Mouse (Mus musculus) cerebellum, adult 11-12 months (tissue): ENCODE results near the gene Hdac9.
"Not testable (repeated sequence)": the region's sequence is repeated elsewhere in the genome, so short reads cannot be mapped to it uniquely, and the experiment has no call there.

Source experiments
- DNase-seq: peaks from one replicate; pipeline ENCODE4 v3.0.0; 2022

The Hdac9 gene

DNA sequence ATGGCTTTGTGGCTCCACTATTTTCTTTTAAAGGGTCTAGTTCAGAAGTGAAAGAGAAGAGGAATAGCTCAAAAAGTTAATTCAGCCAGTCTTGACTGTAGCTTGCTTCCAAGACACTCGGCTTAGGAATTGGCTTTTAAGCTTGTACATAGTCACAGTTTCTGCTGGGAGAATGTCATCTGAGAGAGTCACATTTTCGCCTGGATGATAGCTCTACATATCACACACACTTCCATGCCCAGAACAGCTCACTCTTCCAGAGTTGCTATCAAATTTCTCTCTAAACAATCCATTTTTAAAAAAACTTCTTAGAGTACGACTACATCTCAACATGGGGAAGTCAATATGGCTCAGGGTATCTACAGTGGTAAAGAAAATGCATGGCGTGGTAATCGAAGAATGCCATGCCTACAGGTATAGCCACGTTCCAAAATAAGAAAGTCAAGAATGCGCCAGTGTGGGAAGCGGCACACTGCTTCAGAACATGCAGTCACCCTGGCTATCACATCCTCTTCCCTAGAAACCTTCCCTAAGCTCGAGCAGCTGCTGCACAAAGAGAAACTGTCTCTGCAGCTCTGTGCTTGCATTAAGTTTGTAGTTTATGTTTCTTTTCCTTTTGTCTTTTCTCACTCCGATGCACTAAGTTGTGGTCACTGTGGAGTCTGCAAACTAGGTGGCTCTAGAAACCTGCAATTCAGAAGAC lies 443.8 kb downstream of the Hdac9 start:
- no peak for DNase-seq

DNA sequence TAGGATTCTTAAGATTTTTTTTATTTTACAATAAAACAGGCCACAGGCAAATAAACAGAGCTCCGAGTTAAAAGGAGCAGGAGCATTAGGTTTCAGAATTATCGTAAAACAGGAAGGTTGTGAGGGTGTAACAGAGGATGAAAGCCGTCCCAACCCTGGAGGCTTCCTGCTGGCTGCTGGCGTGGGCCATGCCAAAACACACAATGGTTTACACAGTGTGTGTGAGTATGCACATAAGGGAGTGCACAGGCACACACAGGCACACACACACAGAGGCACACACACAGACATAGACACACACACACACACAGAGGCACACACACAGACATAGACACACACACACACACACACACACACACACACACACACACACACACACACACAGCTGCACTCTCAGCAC lies 444.4 kb downstream of the Hdac9 start:
- no peak for DNase-seq

DNA sequence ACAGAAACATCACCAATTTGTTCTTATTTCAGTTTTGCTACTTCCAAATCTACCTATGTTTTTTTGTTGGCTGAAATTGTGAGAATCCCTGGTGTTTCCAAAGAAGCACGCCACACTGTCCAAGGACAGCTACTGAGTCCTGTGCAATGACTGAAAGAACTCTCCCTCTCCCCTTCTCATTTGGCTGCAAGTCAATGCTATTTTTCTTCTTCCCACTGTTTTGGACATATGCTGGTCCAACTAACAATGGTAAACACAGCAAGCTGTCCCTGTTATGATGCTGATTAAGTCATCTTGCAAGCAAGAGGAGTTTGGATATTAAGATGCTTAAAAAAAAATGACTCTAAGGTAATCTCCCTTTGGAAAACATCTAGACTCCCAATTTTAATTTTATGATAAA lies 455.2 kb downstream of the Hdac9 start:
- peak; percentile 12 for DNase-seq

DNA sequence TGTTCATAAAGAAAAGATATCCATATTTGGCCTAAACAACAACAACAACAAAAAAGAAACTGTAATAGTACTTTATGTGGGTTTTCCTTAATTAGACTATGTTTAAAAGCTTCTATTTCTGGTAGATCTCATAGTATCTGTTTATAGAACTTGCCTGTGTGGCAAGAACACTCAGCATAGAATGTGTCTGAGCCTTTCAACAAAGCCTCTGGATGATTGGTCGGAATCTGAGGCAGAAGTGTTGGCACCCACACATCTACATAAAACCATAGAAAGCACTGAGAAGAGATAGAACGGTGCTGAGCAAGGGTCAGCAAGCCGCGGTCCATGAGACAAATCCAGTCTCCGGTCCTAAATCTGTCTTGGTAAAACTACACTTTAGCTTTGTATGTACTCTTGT lies 464.3 kb downstream of the Hdac9 start:
- DNase-seq: no peak

DNA sequence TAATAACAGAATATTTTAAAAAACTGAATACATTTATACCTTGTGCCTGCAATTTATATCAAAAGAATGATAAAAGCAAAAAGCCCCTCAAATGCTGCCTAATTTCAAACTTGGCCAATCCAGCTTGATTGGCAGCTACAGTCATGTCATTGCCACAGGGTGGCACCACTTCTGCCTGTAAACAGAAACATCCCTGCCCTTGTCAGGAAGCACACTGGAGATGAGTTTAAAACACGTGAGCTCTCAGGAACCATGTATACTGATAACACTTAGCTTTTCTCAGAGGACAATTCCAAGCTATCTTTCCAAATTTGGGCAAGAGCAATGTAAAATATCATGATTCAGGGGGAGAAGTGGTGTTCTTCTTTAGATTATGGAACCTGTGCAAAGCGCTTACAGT lies 465.7 kb downstream of the Hdac9 start:
- no peak for DNase-seq

DNA sequence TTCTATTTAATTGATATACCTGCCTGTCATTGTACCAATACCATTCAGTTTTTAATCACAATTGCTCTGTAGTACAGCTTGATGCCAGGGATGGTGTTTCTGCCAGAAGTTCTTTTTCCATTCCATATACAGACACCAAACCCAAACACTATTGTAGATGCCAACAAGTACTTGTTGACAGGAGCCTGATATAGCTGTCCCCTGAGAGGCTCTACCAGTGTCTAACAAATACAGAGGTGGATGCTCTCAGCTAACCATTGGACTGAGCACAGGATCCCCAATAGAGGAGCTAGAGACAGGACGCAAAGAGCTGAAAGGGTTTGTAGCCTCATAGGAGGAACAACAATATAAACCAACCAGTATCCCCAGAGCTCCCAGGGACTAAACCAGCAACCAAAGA lies 472.2 kb downstream of the Hdac9 start:
- not testable (repeated sequence) for DNase-seq

DNA sequence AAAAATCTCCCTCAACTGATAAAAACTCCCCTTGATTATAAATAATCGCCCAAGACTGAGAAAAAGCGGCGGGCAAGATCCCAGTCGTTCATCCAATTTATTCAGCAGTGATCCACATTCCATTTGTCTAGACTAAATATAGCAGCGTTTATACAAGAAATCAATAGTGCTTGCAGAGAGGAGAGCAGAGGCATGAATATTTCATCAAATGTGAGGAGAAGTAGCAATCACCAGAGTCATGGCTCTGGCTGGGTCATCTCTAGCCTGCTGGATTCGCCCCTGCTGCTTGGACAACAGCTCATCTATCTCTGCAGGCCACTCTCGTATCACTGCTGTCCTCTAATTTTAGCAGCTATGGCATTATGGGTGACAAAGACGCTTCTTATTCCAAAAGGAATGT lies 476.0 kb downstream of the Hdac9 start:
- DNase-seq: no peak

DNA sequence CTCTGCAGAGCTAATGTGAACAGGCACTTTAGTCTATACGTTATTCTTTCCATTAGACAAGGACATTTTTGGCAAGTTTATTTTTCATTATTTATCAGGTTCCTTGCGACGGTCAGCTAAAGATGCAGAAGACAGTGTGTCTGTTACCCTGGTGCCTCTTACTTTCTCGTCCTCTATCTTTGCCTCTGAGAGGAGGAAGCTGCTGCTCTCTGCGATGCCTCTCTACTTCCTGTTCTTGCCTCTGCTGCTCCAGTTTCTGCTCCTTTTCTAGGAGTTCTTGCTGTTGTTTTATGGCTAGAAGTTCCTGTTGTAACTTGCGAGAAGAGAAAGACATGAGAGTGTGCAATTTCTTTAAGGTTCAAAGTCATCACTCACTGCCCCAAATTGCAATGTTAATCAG lies 484.0 kb downstream of the Hdac9 start:
- DNase-seq: no peak

DNA sequence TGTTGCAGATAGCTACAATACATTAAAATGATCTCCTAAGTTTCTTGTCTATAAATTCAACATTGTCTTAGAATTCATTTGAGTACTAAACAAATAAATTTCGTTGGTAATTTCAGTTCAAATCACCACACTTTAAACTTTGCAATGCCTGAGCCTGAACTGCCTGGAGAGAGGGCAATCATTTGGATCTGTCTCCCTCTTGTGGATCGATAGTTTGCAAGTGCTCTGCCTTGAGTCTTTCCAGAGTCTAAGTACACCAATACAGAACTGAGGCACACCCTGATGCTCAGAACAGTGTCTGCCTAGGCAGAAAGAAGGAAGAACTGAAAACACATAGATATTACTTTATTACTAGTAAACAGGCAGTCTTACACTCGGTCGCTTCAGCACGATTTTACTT lies 484.4 kb downstream of the Hdac9 start:
- DNase-seq: no peak

DNA sequence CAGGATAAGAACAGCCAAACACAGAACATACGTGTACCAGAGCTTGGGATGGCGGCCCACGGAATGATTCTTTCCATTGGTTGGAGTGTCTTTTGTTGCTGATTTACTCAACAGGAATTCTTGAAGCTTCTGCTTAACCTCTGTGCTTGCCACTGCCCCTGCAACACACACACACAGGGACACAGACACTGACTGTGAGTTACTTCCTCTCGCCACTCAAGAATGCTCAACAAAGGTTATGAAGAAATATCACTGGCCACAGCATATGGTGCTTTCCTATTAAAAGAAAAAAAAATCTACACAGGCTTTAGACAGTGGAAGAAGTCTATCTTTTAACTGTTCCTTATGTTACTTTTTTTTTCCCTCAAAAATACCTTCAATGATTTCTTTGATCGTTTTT lies 485.1 kb downstream of the Hdac9 start:
- no peak for DNase-seq

DNA sequence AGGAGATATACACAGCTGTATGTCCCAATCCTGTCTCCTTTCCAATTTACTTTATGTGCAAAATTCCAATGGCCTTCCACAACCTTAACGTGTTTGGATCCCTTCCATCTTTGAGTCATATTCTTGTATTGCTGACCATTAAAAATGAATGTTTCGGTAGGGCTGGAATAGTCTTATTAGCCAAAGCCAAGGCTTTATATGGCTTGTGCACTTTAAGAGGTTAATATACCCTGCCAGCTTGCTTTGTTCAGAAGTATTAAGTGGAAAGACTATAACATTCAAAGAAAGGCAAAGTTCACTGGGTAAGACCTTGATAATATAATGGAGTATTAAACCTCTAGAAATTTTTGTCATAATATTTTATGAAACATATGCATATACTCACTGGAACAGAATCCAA lies 491.4 kb downstream of the Hdac9 start:
- DNase-seq: no peak

DNA sequence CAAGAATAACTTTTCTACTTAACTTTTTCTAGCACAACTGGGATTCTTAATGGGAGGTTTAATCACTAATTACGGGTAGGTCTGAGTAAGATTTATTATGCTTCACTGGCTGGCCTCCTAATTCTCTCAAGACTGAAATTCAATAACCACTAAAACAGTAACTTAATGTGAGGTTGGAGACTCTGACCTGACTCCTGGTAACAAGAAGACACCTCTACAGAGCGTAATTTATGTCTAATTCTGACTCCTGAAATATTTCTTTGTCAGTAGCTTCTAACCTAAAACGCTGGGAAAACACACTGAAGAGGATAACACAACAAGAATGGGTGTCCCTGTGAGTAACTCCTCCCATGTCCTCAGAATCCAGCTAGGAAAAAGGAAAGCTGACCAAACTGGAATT lies 508.8 kb downstream of the Hdac9 start:
- DNase-seq: no peak

DNA sequence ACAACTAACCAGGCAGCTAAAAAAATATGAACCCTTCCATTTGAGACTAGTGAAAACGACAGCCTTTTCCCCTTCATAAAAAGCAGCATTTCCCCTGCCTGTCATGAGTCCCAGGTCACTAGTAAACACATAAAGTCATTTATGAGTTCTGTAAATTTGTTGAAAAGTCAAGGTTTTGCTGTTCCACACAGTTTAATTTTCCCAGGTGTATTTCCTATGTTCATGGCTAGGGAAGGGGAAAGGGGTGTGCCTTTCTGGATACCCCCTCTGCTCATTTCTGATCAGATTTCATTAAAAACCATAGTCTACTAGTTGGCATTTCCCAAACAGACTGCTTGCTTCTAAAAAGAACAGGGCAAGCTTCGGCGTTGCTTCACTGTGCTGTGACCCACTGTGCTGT lies 509.8 kb downstream of the Hdac9 start:
- DNase-seq: no peak

DNA sequence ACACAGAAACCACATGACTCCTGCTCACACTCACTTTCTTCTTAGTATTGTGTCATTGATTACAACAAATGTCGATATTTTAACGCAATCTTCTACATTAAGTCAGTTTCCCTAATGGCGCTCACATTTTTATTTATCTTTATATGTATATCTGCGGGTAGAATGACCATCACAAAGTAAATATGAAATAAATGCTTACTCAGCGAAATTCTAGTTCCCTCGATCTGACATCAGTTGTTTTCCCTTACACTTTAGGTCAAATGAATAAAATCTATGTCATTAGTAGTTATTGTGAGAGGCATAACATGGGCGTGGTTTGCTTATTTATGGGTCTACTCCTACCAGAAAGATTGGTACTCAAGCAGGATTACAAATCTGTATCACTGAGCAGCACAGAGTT lies 514.8 kb downstream of the Hdac9 start:
- no peak for DNase-seq

DNA sequence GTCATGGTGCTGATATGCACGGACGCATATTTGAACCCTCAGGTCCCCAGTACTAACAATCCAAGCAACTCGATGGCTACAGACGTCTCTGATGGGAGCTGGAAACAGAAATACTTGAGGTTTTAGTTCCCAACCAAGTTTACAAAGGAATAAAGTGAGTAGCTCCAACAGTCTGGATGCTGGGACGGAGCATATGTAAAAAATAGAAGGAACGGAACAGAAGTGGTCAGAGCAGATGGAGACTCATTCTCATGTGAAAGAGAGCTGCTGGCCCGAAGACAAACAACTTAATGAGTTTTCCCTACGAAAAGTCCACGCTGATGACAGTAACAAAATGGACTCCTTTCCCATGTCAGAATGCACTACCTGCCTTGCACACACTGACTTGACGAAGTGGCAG lies 518.3 kb downstream of the Hdac9 start:
- no peak for DNase-seq

DNA sequence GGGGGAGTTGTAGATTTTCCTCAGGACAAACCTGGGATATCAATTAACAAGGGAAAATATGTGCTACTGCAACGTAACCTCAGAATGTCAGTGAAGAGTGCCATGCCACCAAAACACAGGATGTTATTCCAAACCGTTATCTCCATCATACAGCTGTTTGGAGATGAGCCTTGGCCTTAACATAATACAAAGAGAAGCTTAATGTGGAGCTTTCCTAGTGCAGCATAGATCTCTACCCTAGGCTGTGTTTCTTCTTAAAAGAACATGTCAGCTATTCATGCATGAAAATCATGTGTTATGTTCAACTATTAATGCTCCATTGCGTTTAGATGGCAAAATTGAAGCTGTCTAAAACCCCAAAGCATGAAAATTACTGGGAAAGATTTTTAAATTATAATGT lies 522.6 kb downstream of the Hdac9 start:
- no peak for DNase-seq

DNA sequence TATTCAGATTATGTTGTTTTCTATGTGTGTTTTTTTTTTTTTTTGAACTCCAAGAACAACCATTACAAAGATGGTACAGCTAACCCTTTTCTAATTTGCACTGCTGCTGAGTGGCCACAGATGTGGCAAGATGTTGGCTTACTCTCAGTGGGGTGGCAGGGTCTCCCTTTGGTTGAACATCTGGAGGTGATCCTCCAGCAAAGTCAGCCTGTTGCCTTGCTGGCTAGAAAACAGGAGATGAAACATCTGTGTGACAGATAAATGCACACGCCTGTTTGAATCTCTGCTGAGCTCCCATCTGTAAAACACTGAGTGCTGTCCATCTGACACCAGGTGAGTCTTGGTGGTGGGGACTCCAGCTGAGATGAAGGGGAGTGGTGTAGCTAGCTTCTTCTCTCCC lies 537.2 kb downstream of the Hdac9 start:
- DNase-seq: no peak

DNA sequence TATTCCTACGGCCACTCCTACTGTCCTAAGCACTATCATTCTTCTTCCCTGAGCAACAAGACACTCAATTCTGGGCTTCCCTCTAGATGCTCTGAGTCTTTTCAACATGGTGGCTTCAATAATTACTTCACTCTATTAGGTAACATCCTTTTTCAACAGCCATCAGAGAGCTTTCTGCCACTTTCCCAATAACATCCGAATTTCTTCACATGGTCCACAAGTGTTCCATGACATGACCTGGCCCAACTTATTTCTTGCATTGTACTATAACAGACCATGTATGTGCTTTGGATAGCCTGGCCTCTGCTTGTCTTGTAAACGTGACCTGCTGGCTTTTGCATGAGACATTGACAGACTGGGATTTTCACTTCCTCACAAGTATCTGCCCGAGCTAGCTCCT lies 538.3 kb downstream of the Hdac9 start:
- no peak for DNase-seq

DNA sequence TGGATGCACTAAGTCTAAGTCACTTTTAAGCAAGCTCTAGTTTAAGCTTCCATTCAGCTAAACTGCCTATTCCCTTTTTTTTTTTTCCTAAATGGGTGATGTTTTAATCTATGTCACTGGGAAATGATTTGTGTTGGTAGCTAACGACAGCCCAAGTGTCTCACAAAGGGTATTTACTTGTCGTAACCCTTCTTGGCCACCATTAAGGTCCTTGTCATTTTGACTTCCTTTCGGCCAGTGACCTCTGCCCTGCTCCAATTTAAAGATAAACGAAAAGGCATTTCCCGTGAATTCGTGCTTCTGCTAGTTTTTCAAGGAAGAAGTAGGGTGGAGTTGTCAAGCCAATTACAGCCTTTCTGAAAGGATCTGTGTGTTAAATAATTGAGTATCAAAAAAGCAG lies 565.0 kb downstream of the Hdac9 start:
- DNase-seq: no peak

DNA sequence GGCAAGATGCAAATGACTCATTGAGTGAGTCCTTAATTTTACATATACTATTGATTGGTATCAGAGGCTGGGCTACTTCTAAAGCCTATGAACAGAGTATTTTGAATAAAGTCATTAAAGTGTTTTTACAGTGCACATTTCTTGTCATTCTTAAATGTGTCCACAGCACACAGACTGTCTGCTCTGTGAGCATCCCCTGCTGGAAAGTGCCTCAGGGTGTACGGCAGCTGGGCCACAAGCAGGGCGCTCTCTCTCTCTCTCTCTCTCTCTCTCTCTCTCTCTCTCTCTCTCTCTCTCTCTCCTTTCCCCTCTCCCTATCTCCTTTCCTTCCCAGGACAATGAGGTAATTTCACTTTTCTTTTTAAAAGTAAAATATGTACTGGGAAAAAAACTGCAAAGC lies 569.4 kb downstream of the Hdac9 start:
- DNase-seq: no peak

DNA sequence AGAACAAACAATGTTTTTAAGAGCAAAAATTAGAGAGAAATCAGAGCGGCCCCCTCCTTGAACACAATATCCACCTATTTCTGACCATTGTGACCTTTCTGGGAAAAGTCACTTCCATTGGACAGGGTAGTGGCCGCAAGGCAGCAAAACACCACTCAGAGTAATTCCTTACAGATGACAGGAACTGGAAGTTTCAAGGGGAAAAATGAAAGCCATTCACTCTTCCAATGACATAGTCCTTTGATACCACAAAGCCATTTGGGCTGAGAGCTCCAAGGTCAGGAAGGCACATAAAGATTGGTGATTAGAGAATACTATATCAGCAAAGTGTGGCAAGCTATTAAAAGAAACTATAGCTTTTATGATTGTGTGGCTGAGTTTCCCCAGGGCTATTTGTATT lies 574.1 kb downstream of the Hdac9 start:
- no peak for DNase-seq

DNA sequence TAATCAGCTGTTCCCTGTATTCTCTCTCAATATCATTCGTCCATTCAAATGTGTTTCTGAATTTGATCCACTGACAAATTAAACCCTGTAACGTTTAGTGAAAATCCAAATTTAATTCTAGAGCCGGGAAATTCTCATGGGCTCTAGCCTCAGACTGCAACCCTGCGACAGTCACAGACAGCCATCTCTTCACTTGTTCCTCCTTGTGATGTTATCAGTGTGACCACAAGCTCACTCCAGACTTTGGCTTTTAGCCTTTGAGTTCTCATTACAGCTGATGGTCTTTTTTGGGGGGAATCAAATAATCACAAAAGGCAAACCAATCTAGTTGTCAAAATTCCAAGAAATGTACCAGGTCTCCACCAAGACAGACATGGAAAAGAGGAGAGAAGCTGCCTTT lies 578.0 kb downstream of the Hdac9 start:
- no peak for DNase-seq

DNA sequence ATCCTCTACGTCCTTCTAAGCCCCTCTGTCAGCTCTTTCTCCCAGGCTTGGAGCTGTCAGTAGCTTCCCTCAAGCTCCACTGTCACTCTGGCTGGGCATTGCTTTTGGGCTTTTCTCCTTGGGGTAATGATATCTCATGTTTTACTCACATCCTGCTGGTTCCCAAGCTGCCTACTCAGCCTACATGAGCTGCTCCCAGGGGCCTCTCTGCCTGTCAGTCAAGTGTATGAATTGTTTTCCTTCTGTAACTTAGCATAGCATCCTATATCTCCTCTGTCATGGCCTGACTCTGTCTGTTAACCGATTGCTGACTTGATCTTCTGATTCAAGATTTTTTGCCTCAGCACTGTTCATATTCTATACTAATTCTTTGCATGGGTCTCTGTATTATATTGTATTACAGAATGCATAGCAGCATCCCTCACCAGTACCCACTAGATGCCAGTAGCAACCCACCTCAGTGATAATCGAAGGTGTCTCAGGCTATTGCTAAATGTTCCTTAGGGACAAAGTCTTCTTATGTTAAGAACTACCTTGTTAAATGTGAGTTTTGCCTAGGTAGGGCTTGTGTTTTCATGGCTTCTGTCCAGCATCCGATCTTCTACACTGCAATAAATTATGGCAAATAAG lies 582.3 kb downstream of the Hdac9 start:
- DNase-seq: no peak

DNA sequence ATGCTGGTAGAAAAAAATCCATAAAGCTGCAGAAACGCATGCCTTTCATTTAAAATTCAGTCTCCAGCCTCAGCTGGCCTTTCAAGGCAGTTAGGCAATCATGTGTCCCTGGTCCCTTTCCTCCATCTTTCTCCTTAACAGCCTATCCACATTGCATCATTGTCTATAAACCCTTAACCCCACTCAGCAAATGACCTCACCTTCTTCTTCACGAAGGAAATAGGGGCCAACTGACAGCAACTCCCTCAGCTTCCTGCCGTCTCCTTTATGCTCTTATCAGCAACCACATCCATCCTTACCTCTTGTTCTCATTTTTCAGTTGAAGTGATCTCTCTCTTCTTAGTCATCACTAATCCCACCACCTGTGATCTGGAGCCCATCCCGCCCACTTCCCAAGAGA lies 584.0 kb downstream of the Hdac9 start:
- DNase-seq: no peak

DNA sequence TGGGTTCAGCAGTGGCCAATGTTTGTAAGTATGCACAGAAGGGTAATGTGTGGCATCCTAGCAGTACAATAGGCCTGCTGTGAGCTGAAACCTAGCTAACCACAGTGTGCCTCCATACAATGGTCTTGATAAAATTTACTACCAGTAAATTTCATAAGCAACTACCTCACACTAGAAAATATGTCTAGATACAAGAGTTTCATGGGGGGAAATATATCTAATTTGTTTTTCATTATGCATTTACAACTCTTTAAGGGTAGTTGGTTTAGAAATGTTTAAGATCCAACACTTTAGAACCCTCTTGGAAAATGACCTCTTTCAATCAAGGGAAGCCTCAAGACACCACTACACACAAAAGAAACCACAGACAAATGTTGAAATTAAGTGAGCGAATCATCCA lies 589.8 kb downstream of the Hdac9 start:
- no peak for DNase-seq
